In genomic region chr1:150164890-150165596, GRCm38 (mm10) we compare ENCODE assay signal across 8 mouse cellular contexts.
DNase-seq lines count a peak whose midpoint lies in the region; ATAC-seq and TF ChIP-seq lines count a peak whose summit lies in the region.
"Had no signal": no experiment of that assay in that cellular context is flagged by ENCODE, and none has a peak within 500 bp of the region (broad histone marks: within the 10 kb centered on the region; RNA-seq: fewer than 3 reads in every experiment).

No protein-coding gene starts in this region.

- H3K9ac ChIP-seq in hindbrain, embryonic 15.5 days, result no peak overlapping the region
- H3K9ac ChIP-seq in lung, postnatal 0 days (replicated peaks; ENCODE audit: low read depth), result no peak overlapping the region
- H3K9ac ChIP-seq: heart, embryonic 13.5 days had no signal

- H3K4me3 ChIP-seq in layer of hippocampus, adult 2 months, result peak overlapping the region; percentile 39
- no peak overlapping the region for H3K4me3 ChIP-seq in hindbrain, embryonic 15.5 days
- 0 out of 2 replicates have a peak overlapping the region, but pooled peaks have one; percentile 4 for H3K4me3 ChIP-seq in lung, postnatal 0 days (ENCODE audit: low read depth, low read length)
- H3K4me3 ChIP-seq: heart, embryonic 13.5 days had no signal

- no peak overlapping the region for H3K27ac ChIP-seq in layer of hippocampus, adult 2 months
- H3K27ac ChIP-seq in hindbrain, embryonic 15.5 days (replicated peaks), result no peak overlapping the region
- H3K27ac ChIP-seq in lung, postnatal 0 days (ENCODE audit: low read length), result no peak overlapping the region
- H3K27ac ChIP-seq: heart, embryonic 13.5 days had no signal

- no peak for DNase-seq in layer of hippocampus, adult 2 months (ENCODE audit: low spot score in 2 of 2)
- no peak for DNase-seq in layer of hippocampus, postnatal 25 days (ENCODE audit: extremely low spot score in 1 of 2, low spot score in 1 of 2)
- DNase-seq in adrenal gland, postnatal 25 days, result peak; percentile 5
- peak; percentile 88 for DNase-seq in lung, postnatal 0 days (ENCODE audit: low spot score)
- peak; percentile 17 for DNase-seq in thymus, postnatal 4 days
- no peak for DNase-seq in testis, postnatal 10 days (ENCODE audit: low spot score)

- no peaks in the 10 kb centered on the region for H3K36me3 ChIP-seq in hindbrain, embryonic 15.5 days
- no peaks in the 10 kb centered on the region for H3K36me3 ChIP-seq in lung, postnatal 0 days (ENCODE audit: insufficient read depth, low read length)
- H3K36me3 ChIP-seq: heart, embryonic 13.5 days had no signal

- H3K27me3 ChIP-seq in hindbrain, embryonic 15.5 days, result no peaks in the 10 kb centered on the region
- no peaks in the 10 kb centered on the region for H3K27me3 ChIP-seq in lung, postnatal 0 days (replicated peaks; ENCODE audit: insufficient read depth, low read length)
- H3K27me3 ChIP-seq: heart, embryonic 13.5 days had no signal

- H3K4me1 ChIP-seq in hindbrain, embryonic 15.5 days (replicated peaks), result no peaks in the 10 kb centered on the region
- no peaks in the 10 kb centered on the region for H3K4me1 ChIP-seq in lung, postnatal 0 days (ENCODE audit: insufficient read depth, low read depth, low read length)
- H3K4me1 ChIP-seq: heart, embryonic 13.5 days had no signal

- 68% methylated on average over 17 of the region's 17 CpGs for WGBS in hindbrain, embryonic 15.5 days
- WGBS in lung, postnatal 0 days, result 46% methylated on average over 17 of the region's 17 CpGs

- 0 out of 2 replicates have a peak, but pooled peaks have one; percentile 27 for ATAC-seq in hindbrain, embryonic 15.5 days (ENCODE audit: low FRiP score, low read depth)
- peak; percentile 97 for ATAC-seq in lung, postnatal 0 days

- TF ChIP-seq EP300 in lung, postnatal 0 days (IDR thresholded peaks at IDR 0.05), result no peak

- no peak for TF ChIP-seq CTCF in layer of hippocampus, adult 2 months (conservative IDR thresholded peaks at IDR 0.05)
- no peak for TF ChIP-seq CTCF in lung, postnatal 0 days (IDR thresholded peaks at IDR 0.05)

- no peaks in the 10 kb centered on the region for H3K9me3 ChIP-seq in hindbrain, embryonic 15.5 days
- no peaks in the 10 kb centered on the region for H3K9me3 ChIP-seq in lung, postnatal 0 days (ENCODE audit: low read length)
- H3K9me3 ChIP-seq: heart, embryonic 13.5 days had no signal

- H3K4me2 ChIP-seq in hindbrain, embryonic 15.5 days, result peak overlapping the region; percentile 32
- H3K4me2 ChIP-seq in lung, postnatal 0 days (replicated peaks; ENCODE audit: low read depth, low read length), result peak overlapping the region; percentile 27
- H3K4me2 ChIP-seq: heart, embryonic 13.5 days had no signal

Comparison
In these comparisons a context has a peak if more than half of its experiments do, and no peak if none do; other contexts are left out.
1. DNase-seq: peak in adrenal gland, postnatal 25 days (single experiment), lung, postnatal 0 days (single experiment) and thymus, postnatal 4 days (single experiment); none in layer of hippocampus, adult 2 months (0 of 2), layer of hippocampus, postnatal 25 days (0 of 2) and testis, postnatal 10 days (single experiment).